Mouse (Mus musculus): ENCODE measurements at regions not wholly inside any gene's neighbourhood (a gene's known extent, or its start where the extent isn't known, plus 50 kb on each side); places are given as distances from the start of the nearest gene placed in this dataset.

DNA sequence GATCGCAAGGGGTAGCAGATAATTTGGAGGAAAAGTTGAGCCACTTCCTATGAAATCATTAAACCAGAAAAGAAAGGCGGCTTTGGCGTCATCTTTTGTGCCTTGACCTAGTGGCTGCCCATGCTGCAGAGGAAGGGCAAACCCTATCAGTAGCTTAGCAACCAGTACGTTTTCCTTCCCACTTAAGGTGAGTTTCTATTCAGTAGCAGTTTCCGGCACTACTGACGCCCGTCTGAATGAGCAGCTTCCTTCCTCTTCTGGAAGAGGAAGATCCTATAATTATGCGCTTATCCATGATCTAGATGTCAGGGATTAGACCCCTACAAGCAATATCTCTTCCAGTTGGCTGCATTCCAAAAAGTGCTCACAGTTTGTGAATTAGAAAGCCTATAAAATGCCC, 360.0 kb upstream of the Adamts5 start:
- TF ChIP-seq CTCF (IDR thresholded peaks at IDR 0.05; ENCODE audit: low read depth, low read length) (no peak), POLR2AphosphoS5 (IDR thresholded peaks at IDR 0.05; ENCODE audit: insufficient replicate concordance, low read depth, low read length) (no peak)

Data from G1E (cell line).